Mouse (Mus musculus): Measurements from ENCODE around the gene Gsg1l2. TPM values are rescaled to one million over a fixed set of nuclear protein-coding genes. Genes with fewer than 3 reads are reported as not detected.

Gene Gsg1l2
- total RNA-seq, 2 experiments from 2014 or later: not detected

- DNase-seq (ENCODE audit: low spot score in 2 of 2): no peak
- intact Hi-C loops (cut with DNase I): loop anchor here (10.0 kb wide), 1 partner anchor 702 kb away; no protein-coding TSS in a partner anchor
These were observed 32.6 kb downstream of the Gsg1l2 start for GRCm38 (mm10) chr11:67806832-67807597.

GRCm38 (mm10) chr11:67808051-67808450, 33.6 kb downstream of the Gsg1l2 start:
- intact Hi-C loops (cut with DNase I): loop anchor here (10.0 kb wide), 1 partner anchor 703 kb away; no protein-coding TSS in a partner anchor
- peak; percentile 39 to 47 for DNase-seq (ENCODE audit: low spot score in 2 of 2)

- intact Hi-C loops (cut with DNase I): no loop called here
- DNase-seq (ENCODE audit: low spot score in 2 of 2): peak; percentile 41 to 45
These were observed 37.1 kb downstream of the Gsg1l2 start for GRCm38 (mm10) chr11:67811535-67811934.

GRCm38 (mm10) chr11:67819604-67820003, 45.2 kb downstream of the Gsg1l2 start:
- intact Hi-C loops (cut with DNase I): loop anchor here (2.0 to 10.0 kb wide), 3 partner anchors 71 to 585 kb away; partner anchors contain the start of gene Ntn1

GRCm38 (mm10) chr11:67820221-67820620, 45.8 kb downstream of the Gsg1l2 start:
- peak; percentile 65 to 66 for DNase-seq (ENCODE audit: low spot score in 2 of 2)
- intact Hi-C loops (cut with DNase I): loop anchor here (2.0 to 10.0 kb wide), 2 partner anchors 107 to 585 kb away; partner anchors contain the start of gene Ntn1

More at GRCm38 (mm10) chr11:67819604-67820003, 45.2 kb downstream of the Gsg1l2 start:
- DNase-seq (ENCODE audit: low spot score in 2 of 2): peak; percentile 47 to 66

- DNase-seq (ENCODE audit: low spot score in 2 of 2): peak; percentile 42 to 58
- intact Hi-C loops (cut with DNase I): loop anchor here (2.0 to 10.0 kb wide), 2 partner anchors 105 to 583 kb away; partner anchors contain the start of gene Ntn1
These were observed 47.2 kb downstream of the Gsg1l2 start for GRCm38 (mm10) chr11:67821560-67821959.

GRCm38 (mm10) chr11:67828360-67829059, 54.1 kb downstream of the Gsg1l2 start:
- intact Hi-C loops (cut with DNase I): loop anchor here (10.0 kb wide), 1 partner anchor 576 kb away; the partner anchor contains the start of gene Ntn1
- no peak for DNase-seq (ENCODE audit: low spot score in 2 of 2)

GRCm38 (mm10) chr11:67829530-67829929, 55.1 kb downstream of the Gsg1l2 start:
- intact Hi-C loops (cut with DNase I): loop anchor here (10.0 kb wide), 1 partner anchor 575 kb away; the partner anchor contains the start of gene Ntn1

GRCm38 (mm10) chr11:67831820-67832219, 57.4 kb downstream of the Gsg1l2 start:
- intact Hi-C loops (cut with DNase I): no loop called here

More at GRCm38 (mm10) chr11:67829530-67829929, 55.1 kb downstream of the Gsg1l2 start:
- DNase-seq (ENCODE audit: low spot score in 2 of 2): no peak

GRCm38 (mm10) chr11:67835408-67836078, 61.1 kb downstream of the Gsg1l2 start:
- intact Hi-C loops (cut with DNase I): no loop called here
- no peak for DNase-seq (ENCODE audit: low spot score in 2 of 2)

More at GRCm38 (mm10) chr11:67831820-67832219, 57.4 kb downstream of the Gsg1l2 start:
- no peak for DNase-seq (ENCODE audit: low spot score in 2 of 2)

Other genes with a start within 250 kb of the Gsg1l2 start
- 1 to 10 TPM; 1.5 to 1.6 TPM for gene Rcvrn, start 79.3 kb upstream of the Gsg1l2 start, total RNA-seq (2021)
- 1 to 10 TPM; 1.8 to 1.9 TPM for gene Glp2r, start 3.5 kb upstream of the Gsg1l2 start, total RNA-seq (2021)
- gene Dhrs7c, start 23.6 kb downstream of the Gsg1l2 start, total RNA-seq (2021): 1 to 10 TPM in 1 of 2 experiments, under 1 TPM in 1; 0.30 to 1.2 TPM
- gene Usp43, start 147.5 kb downstream of the Gsg1l2 start, total RNA-seq (2021): 10 to 100 TPM; 11.1 to 12.2 TPM
- 10 to 100 TPM in 1 of 2 experiments, 1 to 10 TPM in 1; 8.7 to 10.1 TPM for gene Cfap52, start 191.0 kb downstream of the Gsg1l2 start, total RNA-seq (2021)
- 10 to 100 TPM; 31.7 to 36.2 TPM for gene Stx8, start 191.6 kb downstream of the Gsg1l2 start, total RNA-seq (2021)

Data from left cerebral cortex, postnatal 14 days (tissue).